Mouse (Mus musculus) stomach, postnatal 0 days (tissue): ENCODE data around the gene Lurap1l. TPM values are rescaled to one million over a fixed set of nuclear protein-coding genes. Genes with fewer than 3 reads are reported as not detected.

Experiments
- ATAC-seq: fragments of 200-750 bp; cut with Nextera tagmentation; 2 replicates; pipeline ENCODE4 v1.8.0; 2017; ENCODE audit not compliant: low FRiP score, low TSS enrichment
- DNase-seq: peaks from one replicate; pipeline ENCODE4 v3.0.0-alpha.2; 2016; ENCODE audit warnings: low spot score
- H3K27ac ChIP-seq: fragments of 300-500 bp; sonication (generic); replicated peaks from 2 replicates; pipeline ENCODE4 v1.5.1; 2014; ENCODE audit warnings: mild to moderate bottlenecking, control low read depth
- H3K27me3 ChIP-seq: fragments of 300-500 bp; sonication (generic); 2 replicates; pipeline ENCODE4 v1.6.1; 2014; ENCODE audit warnings: low read length; ENCODE audit not compliant: control insufficient read depth, insufficient read depth
- H3K36me3 ChIP-seq: fragments of 300-500 bp; sonication (generic); 2 replicates; pipeline ENCODE4 v1.6.1; 2014; ENCODE audit warnings: low read length, mixed read lengths; ENCODE audit not compliant: control insufficient read depth, insufficient read depth
- H3K4me1 ChIP-seq: fragments of 300-500 bp; sonication (generic); replicated peaks from 2 replicates; pipeline ENCODE4 v1.6.1; 2014; ENCODE audit warnings: antibody characterized with exemption; ENCODE audit not compliant: control insufficient read depth, insufficient read depth
- H3K4me2 ChIP-seq: fragments of 300-500 bp; sonication (generic); replicated peaks from 2 replicates; pipeline ENCODE4 v1.6.1; 2014; ENCODE audit warnings: low read depth, mild to moderate bottlenecking, control low read depth, moderate library complexity
- H3K4me3 ChIP-seq: fragments of 300-500 bp; sonication (generic); 2 replicates; pipeline ENCODE4 v1.5.1; 2014; ENCODE audit warnings: low read depth, low read length, control low read depth
- H3K9ac ChIP-seq: fragments of 300-500 bp; sonication (generic); 2 replicates; pipeline ENCODE4 v1.6.1; 2014; ENCODE audit warnings: mild to moderate bottlenecking, low read length, control low read depth, mixed read lengths
- H3K9me3 ChIP-seq: fragments of 300-500 bp; sonication (generic); 2 replicates; pipeline ENCODE4 v1.6.1; 2016; ENCODE audit warnings: low read length; ENCODE audit not compliant: control insufficient read depth
- CTCF ChIP-seq: IDR thresholded peaks from 2 replicates; pipeline ENCODE4 v1.5.1; 2016; ENCODE audit warnings: antibody characterized with exemption, low read depth, mild to moderate bottlenecking, moderate library complexity
- EP300 ChIP-seq: optimal IDR thresholded peaks from 2 replicates; pipeline ENCODE3; 2016; ENCODE audit warnings: antibody characterized with exemption
- WGBS: fragments of 180-500 bp; shearing (Covaris S2); extraction: QIAGEN DNeasy Blood & Tissue Kit; methylation state at CpG from one replicate; pipeline ENCODE4 v1.1.7; 2014; 5-methylcytosine and 5-hydroxymethylcytosine counted together
- polyA plus RNA-seq: library from polyadenylated mRNA; unstranded; fragments of >200 nt; fragmentation: Nextera tagmentation; extraction: Ambion mirVana; gene quantifications from 2 replicates; pipeline ENCODE4 v1.2.1, GENCODE M21; 2015

Lurap1l gene
- polyA plus RNA-seq, result 31.2 and 34.1 TPM in 2 replicates

DNA sequence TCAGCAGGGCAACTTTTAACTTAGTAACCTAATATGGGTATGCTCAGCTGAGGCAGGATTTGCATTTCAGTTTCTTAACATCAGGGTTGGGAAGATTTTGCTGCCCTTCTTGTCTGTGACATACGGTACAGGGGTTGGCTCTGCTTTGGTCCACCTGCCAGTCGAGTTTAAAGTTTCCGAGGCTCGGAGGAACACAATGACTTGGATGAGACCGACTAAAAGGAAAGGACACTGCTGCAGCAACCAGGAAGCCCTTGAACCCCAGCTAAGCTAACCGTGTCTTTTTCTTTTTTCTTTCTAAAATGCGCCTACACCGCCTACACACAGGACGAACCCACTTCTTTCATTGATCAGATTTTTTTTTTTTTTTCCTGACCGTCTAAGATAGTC, at the start of gene Lurap1l:
Gene Lurap1l (plus strand): TSS at position 166 of the 390 bp plus-strand sequence.
- DNase-seq (peak; percentile 77), ATAC-seq (peak; percentile 55)
- H3K4me1 ChIP-seq, result no peaks in the 10 kb centered on the region
- H3K4me2 ChIP-seq, result peak within 1 kb of the TSS; percentile 72
- WGBS, result under 1% methylated on average over 10 of the region's 10 CpGs
- H3K27me3 ChIP-seq, result no peaks in the 10 kb centered on the region
- peak within 1 kb of the TSS; percentile 84 for H3K9ac ChIP-seq
- TF ChIP-seq CTCF (peak; percentile 0; the same call in 1 of the 2 replicates), EP300 (no peak)
- H3K27ac ChIP-seq, result peak within 1 kb of the TSS; percentile 95
- no peaks in the 10 kb centered on the region for H3K36me3 ChIP-seq
- peak within 1 kb of the TSS; percentile 88 for H3K4me3 ChIP-seq
- H3K9me3 ChIP-seq, result no peaks in the 10 kb centered on the region

DNA sequence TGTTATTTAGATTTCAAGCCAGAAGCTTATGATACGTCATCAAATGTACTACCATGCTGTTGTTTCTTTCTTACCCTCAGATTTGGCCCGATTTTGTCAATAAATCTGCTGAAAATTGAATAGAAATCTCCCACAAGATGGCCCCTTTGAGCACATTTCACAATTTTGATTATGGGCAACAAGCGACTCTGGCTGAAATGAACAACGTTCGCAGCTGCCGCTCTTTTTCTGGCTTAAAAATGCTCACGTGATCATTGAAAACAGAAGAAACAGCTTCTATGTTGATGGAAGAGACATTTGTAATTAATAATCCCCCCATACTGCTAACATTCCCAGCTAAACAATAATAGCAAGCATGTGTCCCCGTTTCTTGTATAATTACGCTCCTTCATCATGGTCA, 47.5 kb upstream of the Lurap1l start:
- 80% methylated on average over 9 of the region's 9 CpGs for WGBS
- Histone ChIP-seq H3K4me2 (no peak overlapping the region), H3K36me3 (no peaks in the 10 kb centered on the region), H3K9ac (no peak overlapping the region), H3K4me3 (no peak overlapping the region), H3K4me1 (no peaks in the 10 kb centered on the region), H3K27ac (no peak overlapping the region), H3K27me3 (no peaks in the 10 kb centered on the region), H3K9me3 (no peaks in the 10 kb centered on the region)
- no peak for DNase-seq
- no peak for TF ChIP-seq CTCF
- TF ChIP-seq EP300, result no peak
- no peak for ATAC-seq

DNA sequence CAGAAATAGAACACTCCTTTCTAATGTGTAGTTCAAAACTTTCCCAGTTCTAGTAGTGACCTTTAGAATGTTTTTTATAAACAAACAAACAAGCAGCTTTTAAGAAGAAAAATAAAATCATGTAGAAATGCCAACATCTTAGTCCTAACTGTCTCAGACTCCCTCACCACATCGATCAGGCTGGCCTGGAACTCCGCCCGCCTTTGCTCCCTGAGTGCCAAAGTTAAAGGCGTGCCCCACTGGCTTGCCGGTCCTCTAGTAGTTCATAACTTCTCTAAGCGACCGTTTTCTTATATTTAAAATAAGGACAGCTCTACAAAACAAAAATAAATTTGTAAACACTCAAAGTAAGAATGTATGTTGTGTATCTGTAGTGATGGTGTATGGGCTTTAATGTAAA, 46.5 kb upstream of the Lurap1l start:
- Histone ChIP-seq H3K9ac (no peak overlapping the region), H3K27me3 (no peaks in the 10 kb centered on the region), H3K4me3 (no peak overlapping the region), H3K4me1 (no peaks in the 10 kb centered on the region), H3K9me3 (no peaks in the 10 kb centered on the region), H3K4me2 (no peak overlapping the region), H3K36me3 (no peaks in the 10 kb centered on the region), H3K27ac (no peak overlapping the region)
- DNase-seq (no peak), ATAC-seq (no peak)
- WGBS, result 51% methylated on average over 7 of the region's 7 CpGs
- TF ChIP-seq CTCF (no peak), EP300 (no peak)

- H3K9me3 ChIP-seq, result no peaks in the 10 kb centered on the region
- H3K4me2 ChIP-seq, result peak overlapping the region; percentile 63
- H3K27ac ChIP-seq, result no peak overlapping the region
- ATAC-seq (0 out of 2 replicates have a peak, but pooled peaks have one; percentile 24), DNase-seq (peak; percentile 44)
- TF ChIP-seq EP300 (no peak), CTCF (no peak)
- no peaks in the 10 kb centered on the region for H3K36me3 ChIP-seq
- H3K27me3 ChIP-seq, result no peaks in the 10 kb centered on the region
- peak overlapping the region; percentile 23 for H3K4me3 ChIP-seq
- H3K4me1 ChIP-seq, result no peaks in the 10 kb centered on the region
- WGBS, result 1% methylated on average over 17 of the region's 17 CpGs
- peak overlapping the region; percentile 31 for H3K9ac ChIP-seq
Measured at GRCm38 (mm10) chr4:80864511-80864922, 45.9 kb upstream of the Lurap1l start.

DNA sequence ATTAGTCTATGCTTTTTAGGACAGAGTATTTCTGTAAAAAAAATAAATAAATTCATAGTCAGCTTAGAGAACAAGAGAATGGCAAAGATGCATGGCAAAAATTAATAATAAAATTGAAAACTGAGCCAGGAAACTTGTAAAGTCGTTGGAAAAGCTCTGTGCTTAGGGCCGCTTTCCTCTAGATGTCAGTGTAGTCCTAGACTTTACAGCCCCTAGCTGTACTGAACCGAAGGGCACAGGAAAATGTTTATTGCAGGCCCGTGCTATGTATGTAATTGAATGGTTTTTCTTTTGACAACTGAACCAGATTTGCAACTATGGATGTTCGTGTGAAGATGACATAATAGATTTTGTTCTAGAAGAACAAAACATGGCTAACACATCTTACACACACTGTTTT, 44.4 kb upstream of the Lurap1l start:
- TF ChIP-seq EP300, result no peak
- peak; percentile 83 for TF ChIP-seq CTCF
- H3K4me2 ChIP-seq, result no peak overlapping the region
- no peak overlapping the region for H3K9ac ChIP-seq
- H3K27ac ChIP-seq, result no peak overlapping the region
- no peaks in the 10 kb centered on the region for H3K9me3 ChIP-seq
- DNase-seq (no peak), ATAC-seq (peak; percentile 65; the same call in 1 of the 2 replicates)
- H3K27me3 ChIP-seq, result no peaks in the 10 kb centered on the region
- H3K4me3 ChIP-seq, result no peak overlapping the region
- WGBS, result 8% methylated on average over 5 of the region's 5 CpGs
- H3K4me1 ChIP-seq, result no peaks in the 10 kb centered on the region
- no peaks in the 10 kb centered on the region for H3K36me3 ChIP-seq

DNA sequence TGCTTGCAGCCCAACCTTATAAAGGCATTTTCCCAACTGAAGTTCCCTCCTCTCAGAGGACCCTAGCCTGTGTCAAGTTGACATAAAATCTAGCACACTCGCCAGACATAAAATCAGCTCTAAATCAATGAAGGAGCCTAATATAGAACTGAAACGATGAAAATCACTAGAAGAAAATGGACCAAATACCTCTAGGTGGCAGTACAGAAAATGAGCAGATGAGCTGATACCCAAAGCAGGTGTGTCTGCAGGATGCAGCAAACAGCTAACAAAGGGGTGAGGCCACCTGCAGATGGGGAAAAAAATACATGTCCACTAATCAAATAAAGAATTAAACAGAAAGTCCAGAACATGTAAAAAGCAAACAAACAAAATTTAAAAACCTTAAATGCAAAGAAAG, 40.8 kb upstream of the Lurap1l start:
- H3K4me2 ChIP-seq, result no peak overlapping the region
- H3K4me3 ChIP-seq, result no peak overlapping the region
- no peak overlapping the region for H3K27ac ChIP-seq
- H3K36me3 ChIP-seq, result no peaks in the 10 kb centered on the region
- DNase-seq (no peak), ATAC-seq (no peak)
- no peaks in the 10 kb centered on the region for H3K27me3 ChIP-seq
- no peaks in the 10 kb centered on the region for H3K9me3 ChIP-seq
- H3K9ac ChIP-seq, result no peak overlapping the region
- TF ChIP-seq CTCF (peak; percentile 52), EP300 (no peak)
- no peaks in the 10 kb centered on the region; the same call in 1 of the 2 replicates for H3K4me1 ChIP-seq
- 43% methylated on average over 2 of the region's 2 CpGs for WGBS
